ENCODE assay signal across 8 mouse cellular contexts in the genomic region with DNA sequence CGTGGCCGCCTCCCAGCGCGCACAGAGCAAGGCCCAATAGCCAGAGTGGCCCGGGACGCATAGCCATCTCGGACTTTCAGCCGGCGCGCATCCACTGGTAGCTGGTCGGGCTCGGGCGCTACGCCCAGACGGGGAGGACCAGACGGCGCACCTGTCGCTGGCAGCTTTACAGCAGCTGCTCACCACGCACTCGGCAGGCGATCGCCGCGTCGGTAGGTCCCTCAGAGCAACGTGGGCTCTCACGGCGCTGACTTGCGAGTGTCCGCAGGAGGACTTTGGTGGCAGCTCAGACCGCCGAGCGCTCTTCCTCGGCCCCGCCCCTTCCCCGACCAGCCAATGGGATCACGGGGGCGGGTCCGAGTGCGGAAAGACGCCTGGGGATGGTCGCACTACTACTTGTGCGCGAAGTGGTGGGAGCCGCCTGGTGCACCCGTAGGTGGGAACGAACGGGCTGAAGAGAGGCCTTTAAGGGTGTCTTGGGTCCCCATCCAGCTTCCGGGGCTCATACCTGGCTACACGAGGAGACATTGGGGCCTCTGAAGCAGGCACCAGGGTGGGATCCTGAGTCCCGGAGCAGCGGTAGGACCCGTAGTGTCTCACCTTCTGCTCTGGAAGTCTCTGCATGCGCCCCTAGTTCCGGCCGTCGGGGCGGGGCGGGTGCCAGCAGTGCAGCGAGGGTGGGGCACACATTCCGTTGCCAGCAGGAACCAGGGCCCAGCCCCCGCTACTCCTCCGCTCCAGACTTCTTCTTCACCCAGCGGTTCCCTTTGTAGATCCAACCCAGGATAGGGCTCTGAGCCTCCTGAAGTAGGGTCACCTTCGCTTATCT. TPM values are rescaled to one million over a fixed set of nuclear protein-coding genes. Genes with fewer than 3 reads are reported as not detected.
DNase-seq lines count a peak whose midpoint lies in the region; ATAC-seq and TF ChIP-seq lines count a peak whose summit lies in the region.
"Had no signal": no experiment of that assay in that cellular context is flagged by ENCODE, and none has a peak within 500 bp of the region (broad histone marks: within the 10 kb centered on the region; RNA-seq: fewer than 3 reads in every experiment).

A gene (minus strand): TSS at position 611 of the 829 bp plus-strand sequence.

- peak within 1 kb of the TSS; percentile 69 for H3K4me3 ChIP-seq in G1E (ENCODE audit: low read depth, low read length)
- peak within 1 kb of the TSS; percentile 52 for H3K4me3 ChIP-seq in forebrain, embryonic 13.5 days
- H3K4me3 ChIP-seq in small intestine, adult 2 months (ENCODE audit: low read depth, low read length), result peak within 1 kb of the TSS; percentile 77

- H3K36me3 ChIP-seq in G1E (replicated peaks), result no peaks in the 10 kb centered on the region
- peaks cover 13% of the 10 kb centered on the region for H3K36me3 ChIP-seq in forebrain, embryonic 13.5 days (ENCODE audit: poor library complexity, severe bottlenecking)
- H3K36me3 ChIP-seq in small intestine, adult 2 months (ENCODE audit: control insufficient read depth, insufficient read depth, low read length), result no peaks in the 10 kb centered on the region

- H3K27ac ChIP-seq in forebrain, embryonic 13.5 days, result no peak within 1 kb of the TSS
- peak within 1 kb of the TSS; percentile 48 for H3K27ac ChIP-seq in small intestine, adult 2 months (ENCODE audit: insufficient read depth, low read depth, low read length)

- H3K9ac ChIP-seq in forebrain, embryonic 13.5 days, result peak within 1 kb of the TSS; percentile 54

- peak; percentile 62 for DNase-seq in G1E (ENCODE audit: low spot score)
- peak; percentile 82 to 87 for DNase-seq in adrenal gland, postnatal 36 days
- peak; percentile 76 for DNase-seq in heart, postnatal 4 days
- DNase-seq in left cerebral cortex, postnatal 4 days, result peak; percentile 68
- DNase-seq in mesoderm, embryonic 11.5 days (ENCODE audit: low read depth, low spot score), result peak; percentile 80

- WGBS in forebrain, embryonic 13.5 days, result under 1% methylated on average over 64 of the region's 65 CpGs
- under 1% methylated on average over 65 of the region's 65 CpGs for WGBS in small intestine, adult 2 months

- peaks cover 8% of the 10 kb centered on the region for H3K9me3 ChIP-seq in G1E (replicated peaks)
- H3K9me3 ChIP-seq in forebrain, embryonic 13.5 days (replicated peaks), result no peaks in the 10 kb centered on the region

- intact Hi-C loops in left cerebral cortex, postnatal 4 days (cut with DNase I), result no loop called here

- H3K4me2 ChIP-seq in forebrain, embryonic 13.5 days, result peak within 1 kb of the TSS; percentile 90

- peaks cover 43% of the 10 kb centered on the region for H3K27me3 ChIP-seq in G1E (ENCODE audit: insufficient read depth, low read length)
- peaks cover 49% of the 10 kb centered on the region for H3K27me3 ChIP-seq in forebrain, embryonic 13.5 days
- H3K27me3 ChIP-seq in small intestine, adult 2 months (ENCODE audit: control insufficient read depth, insufficient read depth, low read length), result peaks cover 6% of the 10 kb centered on the region; the same call in 1 of the 2 replicates

- H3K4me1 ChIP-seq in G1E (ENCODE audit: insufficient read depth, low read depth, low read length), result peaks cover 15% of the 10 kb centered on the region
- peaks cover 16% of the 10 kb centered on the region for H3K4me1 ChIP-seq in forebrain, embryonic 13.5 days
- peaks cover 8% of the 10 kb centered on the region for H3K4me1 ChIP-seq in small intestine, adult 2 months (ENCODE audit: control insufficient read depth, insufficient read depth, insufficient read length, low read length)

- no peak for TF ChIP-seq CTCF in G1E (IDR thresholded peaks at IDR 0.05; ENCODE audit: low read depth, low read length)
- TF ChIP-seq CTCF in small intestine, adult 2 months (IDR thresholded peaks at IDR 0.05; ENCODE audit: extremely low read depth, insufficient read length, insufficient replicate concordance, low read depth, low read length), result no peak

- TF ChIP-seq POLR2A in small intestine, adult 2 months (IDR thresholded peaks at IDR 0.05; ENCODE audit: low read depth, low read length), result no peak; the same call in 1 of the 2 replicates

- ATAC-seq in G1E (ENCODE audit: extremely low read depth, insufficient number of reproducible peaks, low FRiP score, poor library complexity, severe bottlenecking), result peak; percentile 67
- peak; percentile 91 for ATAC-seq in forebrain, embryonic 13.5 days

RNA-seq across cellular contexts. Expression of the gene that starts here (rescaled TPM):
- total RNA-seq in G1E (2014; fragmentation: Nextera tagmentation), result not detected in 2 replicates
- total RNA-seq in G1E (2017), result 0.05 TPM in 1 of 2 replicates, not detected in the other
- polyA plus RNA-seq in G1E (2012), result 0.02 and 0.10 TPM in 2 replicates
- under 1 TPM; 0.13 to 0.20 TPM for total RNA-seq in adrenal gland, postnatal 36 days (2021)
- not detected in 2 replicates for polyA plus RNA-seq in forebrain, embryonic 13.5 days (2015; fragmentation: Nextera tagmentation; extraction: Ambion mirVana)
- total RNA-seq in heart, postnatal 4 days (2021), result under 1 TPM in 1 of 2 experiments, not detected in 1; 0.14 TPM
- under 1 TPM in 1 of 2 experiments, not detected in 1; 0.20 TPM for total RNA-seq in left cerebral cortex, postnatal 4 days (2021)
- polyA plus RNA-seq in small intestine, adult 2 months (2012; rRNA removed), result 23.9 and 72.2 TPM in 2 replicates
- total RNA-seq: left cerebral cortex, adult 8-10 months had no signal

Comparison
In these comparisons a context has a peak if more than half of its experiments do, and no peak if none do; other contexts are left out.
1. RNA of the gene that starts here (polyA plus RNA-seq): 23.9 to 72.2 TPM in small intestine, adult 2 months; 0.02 to 0.10 TPM in G1E and not detected in forebrain, embryonic 13.5 days; every median in the first group is over 10 times any median in the second.
2. Peak in DNase-seq, ATAC-seq and H3K4me3 ChIP-seq in G1E; RNA of the gene not detected or under 1 TPM.
3. Peak in DNase-seq in adrenal gland, postnatal 36 days; RNA of the gene not detected or under 1 TPM.
4. Peak in ATAC-seq, H3K4me3 ChIP-seq, H3K9ac ChIP-seq and H3K4me2 ChIP-seq in forebrain, embryonic 13.5 days; RNA of the gene not detected or under 1 TPM.
5. Peak in DNase-seq in heart, postnatal 4 days; RNA of the gene not detected or under 1 TPM.
6. Peak in DNase-seq in left cerebral cortex, postnatal 4 days; RNA of the gene not detected or under 1 TPM.
7. Peak in every context shown above with its lines, with median percentiles within 50 percentile points of each other: DNase-seq and H3K4me3 ChIP-seq.